Mouse (Mus musculus) ovary, postnatal 14 days (tissue): ENCODE measurements at regions not wholly inside any gene's neighbourhood (a gene's known extent, or its start where the extent isn't known, plus 50 kb on each side); places are given as distances from the start of the nearest gene placed in this dataset.

Experiments
- DNase-seq: peaks from one replicate; pipeline ENCODE4 v3.0.0; 2022; ENCODE audit warnings: low spot score

DNA sequence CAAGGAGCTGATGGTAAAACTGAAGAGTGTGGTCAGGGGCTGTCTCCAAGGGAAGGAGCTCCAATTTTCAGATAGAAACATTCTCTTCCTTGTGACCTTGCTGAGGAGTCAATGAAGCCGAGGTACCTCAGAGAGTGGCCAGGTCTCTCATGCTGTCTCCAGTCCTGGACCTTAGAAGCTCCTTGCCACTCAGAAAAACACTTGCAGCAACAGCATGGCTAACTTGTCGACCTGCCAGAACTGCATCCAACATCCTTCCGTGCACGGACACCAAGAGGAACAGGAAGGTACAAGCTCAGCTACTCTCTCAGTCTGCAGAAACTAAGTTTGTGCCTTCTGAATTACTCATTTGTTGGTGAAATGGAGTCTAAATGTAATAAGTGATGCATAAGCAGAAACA lies 214.9 kb upstream of the Ncam1 start:
- no peak for DNase-seq

DNA sequence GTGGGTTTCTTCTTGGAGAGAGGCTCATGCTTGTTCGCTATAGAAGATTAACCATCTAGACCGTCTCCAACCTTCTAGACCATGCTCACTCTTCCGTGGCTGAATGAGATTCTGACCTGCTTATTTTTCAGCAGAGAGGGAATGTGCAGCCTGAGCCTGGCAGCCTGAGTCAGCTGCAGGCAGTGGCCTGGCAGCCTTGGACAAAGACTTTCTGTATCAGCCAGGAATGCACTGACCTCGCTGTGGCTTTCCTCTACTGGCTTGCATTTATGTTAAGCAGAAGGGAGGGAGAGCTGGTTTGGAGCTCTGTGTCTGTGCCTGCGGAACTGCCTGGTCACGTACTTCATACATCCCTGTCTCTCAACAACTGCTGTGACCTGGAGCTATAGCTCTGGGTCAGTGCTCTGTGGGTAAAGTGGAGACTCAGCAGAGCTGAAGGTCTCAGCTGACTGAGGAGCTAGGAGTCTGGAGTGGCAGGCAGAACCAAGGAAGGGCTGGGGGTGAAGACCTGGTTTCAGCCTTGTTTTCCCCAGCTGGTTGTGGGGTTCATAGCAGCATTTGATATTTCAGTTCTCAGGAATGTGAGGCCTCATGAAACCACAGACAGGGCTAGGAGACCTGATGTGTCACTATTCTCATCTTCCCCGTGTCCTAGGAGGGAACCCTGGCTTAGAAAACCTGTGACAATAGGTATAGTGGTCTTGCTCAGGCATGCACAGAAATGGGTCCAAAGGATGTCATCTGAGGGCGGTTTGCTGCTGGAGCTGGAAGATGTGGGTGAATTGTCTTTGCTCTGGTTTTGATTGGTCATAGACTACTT lies 207.2 kb upstream of the Ncam1 start:
- DNase-seq: no peak

GRCm38 (mm10) chr9:50002695-50003094 lies 204.0 kb upstream of the Ncam1 start:
- DNase-seq: no peak

GRCm38 (mm10) chr9:50000497-50001404 lies 202.0 kb upstream of the Ncam1 start:
- no peak for DNase-seq

DNA sequence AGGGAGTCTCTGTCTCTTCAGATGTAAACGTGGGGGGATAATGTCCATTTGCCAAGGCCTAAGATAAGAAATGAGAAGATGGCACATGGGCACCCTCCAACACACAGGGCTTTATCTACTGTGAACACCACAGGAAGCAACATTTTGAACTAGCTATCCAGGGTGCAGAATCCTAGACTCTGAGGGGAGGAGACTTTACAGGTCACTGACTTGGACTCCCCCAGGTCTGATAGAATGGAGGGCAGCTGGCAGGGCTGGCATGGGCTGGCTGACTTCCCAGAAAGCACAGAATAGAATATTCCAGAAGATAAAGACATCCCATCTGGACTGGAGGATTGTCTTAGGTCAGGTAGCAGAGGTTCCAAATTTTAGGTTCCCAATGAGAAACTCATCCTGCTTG lies 201.2 kb upstream of the Ncam1 start:
- peak; percentile 40 for DNase-seq

GRCm38 (mm10) chr9:49998101-49998500 lies 199.4 kb upstream of the Ncam1 start:
- DNase-seq: no peak

DNA sequence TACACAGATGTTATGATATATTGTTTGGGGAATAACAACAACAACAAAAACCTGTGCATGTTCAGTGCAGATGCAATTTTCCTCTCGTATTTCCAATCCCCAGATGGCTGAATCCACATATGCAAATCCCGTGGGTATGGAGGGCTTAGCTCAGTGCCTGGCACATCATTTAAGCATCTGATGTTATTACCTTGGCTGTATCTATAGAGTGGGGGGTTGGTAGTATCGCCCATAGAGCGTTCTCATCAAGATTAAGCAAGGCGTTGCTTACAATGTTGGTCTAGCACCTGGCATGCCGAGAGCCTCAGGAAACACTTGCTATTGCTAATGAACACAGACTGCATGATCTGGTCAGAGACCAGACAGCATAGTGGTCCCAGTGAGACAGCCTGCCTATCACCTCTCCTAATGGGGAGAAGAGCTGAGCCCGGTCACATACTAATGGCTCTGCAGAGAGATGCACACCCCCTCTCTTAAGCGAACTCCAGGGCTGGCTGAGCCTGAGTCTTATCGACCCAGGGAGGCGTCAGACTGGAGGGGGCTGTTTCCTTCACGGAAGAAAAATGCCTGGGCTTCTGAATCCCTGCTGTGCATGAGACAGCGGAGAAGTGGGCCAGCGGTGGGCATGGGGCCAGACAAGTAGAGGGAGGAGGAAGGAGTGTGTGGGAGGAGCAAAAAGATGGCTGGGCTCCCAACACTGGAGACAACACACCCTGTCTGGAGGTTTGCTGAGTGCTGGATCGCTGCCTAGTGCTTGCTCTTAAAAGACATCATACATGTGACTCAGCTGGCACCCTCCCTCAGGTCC lies 190.9 kb upstream of the Ncam1 start:
- DNase-seq: peak; percentile 95

- DNase-seq: no peak
Measured at GRCm38 (mm10) chr9:49988064-49988463, 189.3 kb upstream of the Ncam1 start.

- no peak for DNase-seq
Measured at GRCm38 (mm10) chr9:49987481-49987880, 188.8 kb upstream of the Ncam1 start.

GRCm38 (mm10) chr9:49980344-49981207 lies 181.9 kb upstream of the Ncam1 start:
- no peak for DNase-seq

- DNase-seq: peak; percentile 41
Measured at GRCm38 (mm10) chr9:49975938-49976671, 177.4 kb upstream of the Ncam1 start.

DNA sequence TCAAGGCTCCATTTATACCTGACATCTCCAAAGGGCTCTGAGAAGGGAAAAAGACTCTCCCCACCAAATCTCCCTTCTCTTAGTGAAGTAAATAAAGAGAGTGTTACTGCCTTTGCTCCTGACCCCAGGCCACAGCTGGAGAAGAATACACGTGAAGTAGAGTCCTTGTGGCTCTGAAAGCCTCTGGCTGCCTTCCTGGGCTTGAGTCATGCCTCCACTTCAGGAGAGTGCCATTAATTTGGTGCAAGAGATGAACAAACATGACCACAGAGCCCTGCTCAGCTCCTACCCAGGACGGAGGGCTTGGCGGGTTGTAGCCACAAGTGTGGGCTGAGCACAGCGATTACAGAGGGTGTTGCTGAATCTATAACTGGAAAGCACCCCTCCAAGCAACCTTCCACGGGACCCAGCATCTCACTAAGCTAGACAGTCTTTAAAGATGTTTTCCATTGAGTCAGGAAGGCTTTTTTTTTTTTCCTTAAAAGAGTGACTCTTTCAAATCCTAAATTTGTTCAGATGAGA lies 175.3 kb upstream of the Ncam1 start:
- DNase-seq: no peak

DNA sequence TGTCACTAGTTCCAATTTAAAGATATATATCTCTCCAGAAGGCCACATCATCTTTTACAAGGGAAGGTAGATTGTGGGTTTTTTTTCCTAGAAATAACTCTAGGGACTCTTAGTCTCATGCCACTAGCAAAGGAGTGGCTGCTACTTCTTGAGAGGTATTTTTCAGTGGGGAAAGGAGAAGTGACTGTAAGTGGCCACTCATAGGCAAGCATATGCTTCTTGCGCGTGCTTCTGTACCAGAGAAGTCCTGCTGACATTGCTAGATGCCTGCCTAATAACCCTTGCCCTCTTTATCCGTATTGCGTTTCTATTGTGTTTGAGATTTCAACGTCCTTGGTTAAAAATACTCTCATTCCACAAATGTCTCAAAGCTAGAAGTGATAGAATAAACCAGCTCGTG lies 170.7 kb upstream of the Ncam1 start:
- DNase-seq: no peak

- DNase-seq: no peak
Measured at GRCm38 (mm10) chr9:49964666-49965065, 165.9 kb upstream of the Ncam1 start.

DNA sequence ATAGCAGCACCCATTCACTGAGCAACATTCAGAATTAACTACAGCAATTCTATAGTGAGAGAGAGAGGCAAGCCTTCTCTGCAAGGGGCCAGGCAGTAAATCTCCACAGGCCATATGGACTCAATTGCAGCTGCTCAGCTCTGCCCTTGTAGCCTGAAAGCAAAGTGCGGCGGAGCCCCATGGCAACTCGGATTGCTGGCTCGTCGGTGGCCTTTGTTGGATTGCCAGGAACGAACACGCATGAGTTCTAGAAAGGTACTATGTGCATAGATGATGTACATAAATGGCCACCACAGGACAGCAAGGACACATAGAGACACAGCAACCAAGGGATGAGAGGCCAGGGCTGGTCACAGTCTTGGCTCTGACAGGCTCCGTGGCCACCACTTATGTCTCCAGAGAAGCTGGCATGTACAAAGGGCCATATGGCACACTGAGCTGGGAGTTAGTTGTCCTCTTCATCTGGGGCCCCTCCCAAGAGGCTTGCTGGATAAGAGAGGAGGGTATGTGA lies 163.9 kb upstream of the Ncam1 start:
- no peak for DNase-seq

DNA sequence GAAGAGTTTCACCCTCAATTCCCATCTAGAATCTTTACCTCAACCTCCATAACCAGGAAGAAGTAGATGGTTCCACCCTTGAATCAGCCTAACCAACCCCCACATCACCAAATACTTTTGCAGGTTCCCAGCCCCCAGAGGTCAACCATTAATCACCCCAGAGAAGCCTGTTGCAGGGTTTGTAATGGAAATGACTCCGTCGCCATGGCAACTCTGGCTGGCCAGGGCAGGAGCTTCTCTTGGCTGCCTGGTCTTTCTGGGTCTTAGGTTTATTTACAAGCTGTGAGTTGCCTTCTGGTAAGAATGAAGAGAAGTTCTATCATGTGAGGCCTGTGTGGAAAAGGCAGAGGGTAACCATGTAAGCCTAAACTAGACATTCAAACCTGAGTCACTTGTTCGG lies 163.2 kb upstream of the Ncam1 start:
- peak; percentile 28 for DNase-seq

GRCm38 (mm10) chr9:49961329-49961728 lies 162.6 kb upstream of the Ncam1 start:
- DNase-seq: no peak

GRCm38 (mm10) chr9:49959987-49960386 lies 161.3 kb upstream of the Ncam1 start:
- DNase-seq: no peak

DNA sequence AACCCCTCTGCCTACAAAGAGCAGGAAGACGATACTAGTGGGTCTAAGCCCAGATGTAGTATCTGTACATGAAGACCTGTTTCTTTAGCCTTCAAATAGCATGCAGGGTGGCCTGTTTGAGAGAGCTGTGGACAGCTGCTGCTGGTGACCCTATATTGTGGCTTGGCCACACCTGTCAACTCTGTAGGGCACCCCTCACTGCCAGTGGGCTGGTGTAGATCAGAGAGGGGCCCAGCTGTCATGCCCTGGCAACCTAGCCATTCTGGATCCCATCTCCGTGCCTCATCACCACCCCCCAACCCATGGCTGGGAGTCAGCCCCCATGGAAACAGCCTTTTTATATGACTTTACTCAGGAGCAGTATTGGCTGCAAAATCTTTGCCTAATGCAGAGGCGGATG lies 160.2 kb upstream of the Ncam1 start:
- DNase-seq: no peak

DNA sequence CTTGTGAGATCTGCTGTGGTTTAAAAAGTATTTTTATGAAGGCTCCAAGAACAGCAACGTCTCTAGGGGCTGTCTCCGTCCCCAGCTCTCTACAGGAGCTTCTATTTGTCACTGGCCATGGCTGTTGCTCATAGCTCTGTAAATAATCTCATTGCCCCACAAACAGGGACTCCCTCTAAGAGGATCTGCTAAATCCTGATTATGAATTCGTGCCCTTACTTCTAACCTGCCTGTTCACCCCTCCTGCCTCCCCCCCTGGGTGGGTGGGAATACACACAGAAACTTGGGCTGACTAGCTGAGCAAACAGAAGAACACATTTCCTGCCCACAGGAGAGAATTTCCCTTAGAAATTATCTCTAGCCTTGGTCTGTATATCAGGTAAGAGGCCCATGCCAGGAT lies 155.9 kb upstream of the Ncam1 start:
- DNase-seq: no peak
